ENCODE assay signal across 21 mouse cellular contexts in genomic region chr11:114215256-114215655, GRCm38 (mm10).
"Had no signal": no experiment of that assay in that cellular context is flagged by ENCODE, and none has a peak within 500 bp of the region (broad histone marks: within the 10 kb centered on the region; RNA-seq: fewer than 3 reads in every experiment).

No protein-coding gene starts in this region.

- H3K27me3 ChIP-seq: neural tube, embryonic 13.5 days; stomach, embryonic 15.5 days had no signal

- ATAC-seq: intestine, postnatal 0 days; midbrain, embryonic 13.5 days; midbrain, embryonic 16.5 days had no signal

- H3K27ac ChIP-seq: kidney, embryonic 15.5 days; liver, embryonic 13.5 days; midbrain, embryonic 10.5 days; midbrain, embryonic 13.5 days; neural tube, embryonic 13.5 days; stomach, embryonic 15.5 days had no signal

- H3K36me3 ChIP-seq: kidney, embryonic 15.5 days; liver, embryonic 13.5 days; midbrain, embryonic 10.5 days; midbrain, embryonic 13.5 days; neural tube, embryonic 13.5 days; stomach, embryonic 15.5 days had no signal

- H3K9me3 ChIP-seq: kidney, embryonic 15.5 days; liver, embryonic 13.5 days; midbrain, embryonic 10.5 days; midbrain, embryonic 13.5 days; neural tube, embryonic 13.5 days; stomach, embryonic 15.5 days had no signal

- DNase-seq: kidney, adult 2 months; kidney, postnatal 10 days; kidney, postnatal 36 days; left cerebral cortex, postnatal 4 days; liver, embryonic 13.5 days; lung, postnatal 14 days; retina, postnatal 1 day; right cerebral cortex, postnatal 25 days; spleen, adult 18-20 months; thymus, adult 2 months; thymus, postnatal 14 days; thymus, postnatal 4 days had no signal

- H3K4me1 ChIP-seq: megakaryocyte, embryonic 14.5 days had no signal

- H3K4me3 ChIP-seq: kidney, embryonic 15.5 days; liver, embryonic 13.5 days; megakaryocyte, embryonic 14.5 days; midbrain, embryonic 10.5 days; midbrain, embryonic 13.5 days; myocyte; neural tube, embryonic 13.5 days; stomach, embryonic 15.5 days had no signal

- H3K9ac ChIP-seq: kidney, embryonic 15.5 days; liver, embryonic 13.5 days; midbrain, embryonic 13.5 days; neural tube, embryonic 13.5 days; stomach, embryonic 15.5 days had no signal

- H3K4me2 ChIP-seq: kidney, embryonic 15.5 days; liver, embryonic 13.5 days; midbrain, embryonic 13.5 days; neural tube, embryonic 13.5 days; stomach, embryonic 15.5 days had no signal
